In genomic region chr6:88995077-88995476, GRCm38 (mm10) we compare ENCODE assay signal across 22 mouse cellular contexts.
A peak's percentile ranks its signal among the peaks of the same experiment; 100 is the strongest.
DNase-seq lines count a peak whose midpoint lies in the region; ATAC-seq and TF ChIP-seq lines count a peak whose summit lies in the region.
"Had no signal": no experiment of that assay in that cellular context is flagged by ENCODE, and none has a peak within 500 bp of the region (broad histone marks: within the 10 kb centered on the region; RNA-seq: fewer than 3 reads in every experiment).

No protein-coding gene starts in this region.

- no peak for ATAC-seq in megakaryocyte, adult 5-6 weeks (ENCODE audit: poor library complexity, severe bottlenecking)
- ATAC-seq: activated CD4-positive, CD25-positive, alpha-beta regulatory T cell, adult 4 months; CD4-positive, CD25-positive, alpha-beta regulatory T cell, adult 4 months; Patski had no signal

- H3K27ac ChIP-seq in kidney, adult 2 months (ENCODE audit: insufficient read depth, low read depth, low read length): no peak overlapping the region
- H3K27ac ChIP-seq in cerebellum, adult 2 months (ENCODE audit: insufficient read depth, low read length): no peak overlapping the region

- TF ChIP-seq CTCF in kidney, adult 2 months (conservative IDR thresholded peaks at IDR 0.05; ENCODE audit: insufficient read depth, insufficient read length, low read depth, low read length): no peak
- no peak for TF ChIP-seq CTCF in cerebellum, adult 2 months (IDR thresholded peaks at IDR 0.05; ENCODE audit: borderline replicate concordance, insufficient read depth, low read depth, low read length)

- DNase-seq in kidney, adult 2 months: peak; percentile 54
- DNase-seq in kidney, postnatal 14 days: no peak
- peak; percentile 25 for DNase-seq in 3T3-L1 (ENCODE audit: low read depth, low spot score)
- peak; percentile 53 for DNase-seq in yolk sac, embryonic 10.5 days (ENCODE audit: low spot score)
- no peak for DNase-seq in cerebellum, adult 2 months
- DNase-seq: adrenal gland, adult 2 months; adrenal gland, adult 8-10 months; adrenal gland, postnatal 10 days; adrenal gland, postnatal 14 days; adrenal gland, postnatal 25 days; adrenal gland, postnatal 36 days; B cell, adult 2 months; cerebellum, adult 11 months; cerebellum, adult 11-12 months; cerebellum, adult 18-20 months; cerebellum, adult 8-10 months had no signal

- no peak overlapping the region for H3K4me3 ChIP-seq in kidney, adult 2 months (ENCODE audit: insufficient read depth, low read depth, low read length)
- no peak overlapping the region for H3K4me3 ChIP-seq in cerebellum, adult 2 months (replicated peaks; ENCODE audit: insufficient read depth, low read depth, low read length)

- H3K27me3 ChIP-seq in kidney, adult 2 months (replicated peaks; ENCODE audit: control insufficient read depth, insufficient read depth, low read length): no peaks in the 10 kb centered on the region
- H3K27me3 ChIP-seq in cerebellum, adult 2 months (ENCODE audit: control insufficient read depth, insufficient read depth, low read length): no peaks in the 10 kb centered on the region
- H3K27me3 ChIP-seq: CH12.LX, Patski had no signal

- no peaks in the 10 kb centered on the region for H3K36me3 ChIP-seq in kidney, adult 2 months (ENCODE audit: control insufficient read depth, insufficient read depth, low read length)
- H3K36me3 ChIP-seq: G1E had no signal

- H3K4me1 ChIP-seq in kidney, adult 2 months (ENCODE audit: control insufficient read depth, insufficient read depth, low read length): no peaks in the 10 kb centered on the region
- H3K4me1 ChIP-seq in cerebellum, adult 2 months (ENCODE audit: control insufficient read depth, insufficient read depth, low read length): no peaks in the 10 kb centered on the region

- no peak for TF ChIP-seq POLR2A in kidney, adult 2 months (IDR thresholded peaks at IDR 0.05; ENCODE audit: low read depth, low read length)
- no peak for TF ChIP-seq POLR2A in cerebellum, adult 2 months (IDR thresholded peaks at IDR 0.05; ENCODE audit: borderline replicate concordance, insufficient read depth, low read length)

- WGBS in kidney, adult 2 months: 73% methylated on average over 3 of the region's 3 CpGs
- WGBS in cerebellum, adult 2 months: 97% methylated on average over 3 of the region's 3 CpGs

Comparison
In these comparisons a context has a peak if more than half of its experiments do, and no peak if none do; other contexts are left out.
1. DNase-seq: peak in kidney, adult 2 months (single experiment), 3T3-L1 (single experiment) and yolk sac, embryonic 10.5 days (single experiment); none in kidney, postnatal 14 days (single experiment) and cerebellum, adult 2 months (0 of 2).